Mouse (Mus musculus) thymus, adult 2 months (tissue): Measurements from ENCODE around the gene Clasp1.

Experiments
- CTCF ChIP-seq: fragments of 200-500 bp; IDR thresholded peaks from 2 replicates; pipeline ENCODE4 v1.5.1; 2012; ENCODE audit warnings: mild to moderate bottlenecking, control low read depth, low read length, moderate library complexity, borderline replicate concordance; ENCODE audit not compliant: control insufficient read depth, poor library complexity, insufficient read depth; ENCODE audit errors: extremely low read depth
- POLR2A ChIP-seq: fragments of 200-500 bp; IDR thresholded peaks from 2 replicates; pipeline ENCODE4 v1.6.1; 2012; ENCODE audit warnings: mild to moderate bottlenecking, low read length, control low read depth, moderate library complexity; ENCODE audit not compliant: control insufficient read depth, poor library complexity, insufficient read depth; ENCODE audit errors: extremely low read depth

- no peak for TF ChIP-seq CTCF
- no peak for TF ChIP-seq POLR2A
Observed at GRCm38 (mm10) chr1:118472386-118472785, 83.5 kb downstream of the Clasp1 start.
